Mouse (Mus musculus) adrenal gland, postnatal 4 days (tissue): ENCODE measurements at regions not wholly inside any gene's neighbourhood (a gene's known extent, or its start where the extent isn't known, plus 50 kb on each side); places are given as distances from the start of the nearest gene placed in this dataset.
A peak's percentile ranks its signal among the peaks of the same experiment; 100 is the strongest.

ENCODE experiments used
- DNase-seq, 2 experiments: peaks; one replicate each; pipeline ENCODE4 v3.0.0; 2021 to 2022; ENCODE audit warnings: low spot score in 2 of 2, mixed read lengths in 2 of 2

DNA sequence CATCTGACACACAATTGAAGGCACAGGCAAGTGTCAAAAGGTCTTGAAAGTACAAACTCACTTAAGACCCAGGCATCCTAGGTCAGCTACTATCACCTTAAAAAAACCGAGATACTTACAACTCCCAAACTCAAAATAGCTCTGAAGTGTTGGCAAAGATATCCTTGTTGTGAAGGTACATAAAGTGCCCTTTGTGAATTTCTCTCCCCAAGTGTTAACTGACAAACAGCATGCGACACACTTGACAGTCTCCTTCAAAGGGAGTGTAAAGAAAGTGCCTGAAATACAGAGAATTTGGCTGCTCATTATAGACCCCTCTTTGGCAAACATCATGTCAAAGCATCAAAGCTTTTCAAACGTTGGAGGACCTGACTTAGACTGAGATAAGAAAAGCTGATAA is 2634.2 kb downstream of the 9330182O14Rik start:
- no peak for DNase-seq

- no peak for DNase-seq
Measured at GRCm38 (mm10) chr15:42779903-42780302, 2645.7 kb downstream of the 9330182O14Rik start.

DNA sequence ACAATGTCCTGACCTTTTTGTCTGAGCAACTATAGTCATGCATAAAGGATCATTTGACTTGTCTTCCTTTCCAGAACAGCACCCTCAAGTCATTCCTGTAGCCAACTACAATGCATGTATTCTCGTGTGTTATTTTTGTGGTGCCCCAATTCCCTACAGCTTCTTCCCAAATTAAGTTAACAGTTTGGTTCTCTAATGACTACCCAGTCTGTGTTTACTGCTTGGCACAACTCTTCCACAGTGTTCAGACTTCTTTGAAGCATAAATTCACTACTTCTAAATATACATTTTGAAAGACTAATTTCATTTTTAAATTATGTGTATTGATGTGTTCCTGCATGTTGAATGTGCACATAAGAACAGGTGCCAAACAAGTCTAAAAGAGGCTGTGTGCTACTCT is 2667.1 kb downstream of the 9330182O14Rik start:
- no peak for DNase-seq

DNA sequence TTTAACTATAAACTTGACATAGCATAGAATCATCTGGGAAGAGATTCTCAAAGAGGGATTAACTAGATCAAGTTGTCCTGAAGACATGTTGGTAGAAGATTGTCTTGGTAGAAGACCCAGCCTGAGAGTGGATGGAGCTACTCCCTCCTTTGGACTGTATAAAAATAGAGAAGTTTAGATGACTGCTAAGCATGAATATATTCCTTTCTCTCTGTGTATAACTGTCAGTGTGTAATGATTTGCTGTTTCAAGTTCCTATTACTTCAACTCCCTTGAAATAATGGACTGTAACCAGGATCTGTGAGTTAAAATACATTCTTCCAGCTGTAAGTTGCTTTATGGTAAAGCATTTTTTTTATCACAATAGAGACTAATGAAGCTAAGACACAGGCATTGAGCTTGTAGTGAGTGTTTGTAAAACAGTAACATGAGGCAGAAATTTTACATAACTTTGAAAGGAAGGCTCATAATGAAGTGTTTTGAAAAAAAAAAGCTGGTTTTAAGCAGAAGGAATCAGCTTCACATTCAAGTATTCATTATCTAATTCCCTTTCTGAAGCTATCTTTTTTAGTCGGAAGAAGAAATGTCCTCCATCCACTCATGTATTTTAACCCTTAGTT is 2676.8 kb downstream of the 9330182O14Rik start:
- DNase-seq, result no peak

- DNase-seq, result no peak
Measured at GRCm38 (mm10) chr15:42815026-42815724, 2681.0 kb downstream of the 9330182O14Rik start.

- no peak for DNase-seq
Measured at GRCm38 (mm10) chr15:42838839-42839238, 2704.7 kb downstream of the 9330182O14Rik start.

DNA sequence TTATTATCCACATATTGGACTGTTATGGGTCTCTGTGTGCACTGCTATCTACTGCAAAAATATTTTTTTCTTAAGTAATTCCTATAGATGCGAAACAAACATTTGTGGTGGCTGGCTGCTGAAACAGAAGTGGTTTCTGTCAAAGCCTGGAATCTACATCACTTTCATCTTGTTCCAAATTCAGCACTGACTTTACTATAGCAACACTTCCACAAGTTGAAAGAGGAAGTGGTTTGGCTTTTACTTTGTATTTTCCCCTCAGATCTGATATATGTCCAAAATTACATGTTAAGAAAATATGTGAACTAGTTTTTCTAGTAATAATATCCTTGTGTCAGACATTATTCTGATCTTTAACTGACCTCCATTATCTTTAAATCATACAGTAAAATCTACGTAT is 2715.8 kb downstream of the 9330182O14Rik start:
- no peak for DNase-seq

GRCm38 (mm10) chr15:42872491-42872890 is 2738.3 kb downstream of the 9330182O14Rik start:
- no peak for DNase-seq

DNA sequence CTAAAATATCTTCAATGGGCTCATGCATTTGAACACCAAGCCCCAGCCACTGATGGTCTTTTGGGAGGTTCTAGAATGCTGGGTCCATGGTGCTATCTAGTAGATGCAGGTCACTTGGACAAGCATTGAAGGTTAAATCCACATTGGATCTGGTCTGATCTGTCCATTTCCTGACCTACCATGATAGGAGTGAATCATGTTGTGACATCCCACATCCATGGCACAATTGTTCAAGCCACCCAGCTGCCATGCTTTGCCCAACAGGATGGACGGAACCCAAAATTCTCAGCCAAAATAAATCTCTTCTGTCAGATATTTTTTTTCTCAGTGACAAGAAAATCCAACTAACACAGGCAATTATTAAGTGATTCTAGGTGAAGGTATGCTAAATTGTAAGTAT is 2760.4 kb downstream of the 9330182O14Rik start:
- DNase-seq, result no peak

- no peak for DNase-seq
Measured at GRCm38 (mm10) chr15:42900056-42900455, 2765.9 kb downstream of the 9330182O14Rik start.

- no peak for DNase-seq
Measured at GRCm38 (mm10) chr15:42901782-42902181, 2767.6 kb downstream of the 9330182O14Rik start.

- DNase-seq, result no peak
Measured at GRCm38 (mm10) chr15:42911357-42911756, 2777.2 kb downstream of the 9330182O14Rik start.

- DNase-seq, result no peak
Measured at GRCm38 (mm10) chr15:42912880-42913279, 2778.7 kb downstream of the 9330182O14Rik start.

DNA sequence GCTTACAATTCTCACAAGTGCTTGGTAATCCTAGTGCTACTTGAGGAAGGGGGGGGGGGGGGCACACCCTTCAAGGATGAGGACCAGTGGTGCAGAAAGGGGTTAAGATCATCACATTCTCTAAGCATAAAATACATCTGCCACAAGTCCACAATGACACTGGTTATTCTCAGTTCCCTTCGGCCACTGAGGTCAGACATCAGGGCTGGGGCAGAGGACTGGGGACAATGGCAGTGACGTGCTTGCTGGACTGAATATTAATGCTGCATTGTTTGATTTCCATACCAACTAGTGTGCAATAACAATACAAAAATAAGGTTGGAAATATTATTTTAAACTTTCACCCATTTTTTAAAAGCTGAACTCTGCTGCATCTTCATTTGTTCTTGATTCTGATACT is 2779.1 kb downstream of the 9330182O14Rik start:
- no peak for DNase-seq

DNA sequence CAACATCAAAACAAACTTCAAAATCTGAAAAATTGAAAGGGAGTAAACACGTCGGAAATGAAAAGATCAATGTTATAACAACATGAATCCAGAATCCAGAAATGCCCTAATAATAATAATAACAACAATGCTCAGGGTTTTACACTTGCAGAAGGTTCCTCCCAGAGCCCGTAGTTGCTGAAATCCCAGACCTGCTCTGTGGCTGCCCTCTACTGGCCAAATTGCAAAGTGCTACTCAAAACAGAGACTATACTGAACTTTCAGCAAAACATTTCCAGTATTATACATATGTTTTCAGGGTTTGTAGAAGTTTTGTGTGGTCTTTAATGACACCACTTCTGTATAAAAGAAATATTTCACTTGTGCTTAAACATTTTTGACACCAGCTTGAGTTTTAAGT is 2779.9 kb downstream of the 9330182O14Rik start:
- DNase-seq, result peak in 1 of 2 experiments; percentile 29

DNA sequence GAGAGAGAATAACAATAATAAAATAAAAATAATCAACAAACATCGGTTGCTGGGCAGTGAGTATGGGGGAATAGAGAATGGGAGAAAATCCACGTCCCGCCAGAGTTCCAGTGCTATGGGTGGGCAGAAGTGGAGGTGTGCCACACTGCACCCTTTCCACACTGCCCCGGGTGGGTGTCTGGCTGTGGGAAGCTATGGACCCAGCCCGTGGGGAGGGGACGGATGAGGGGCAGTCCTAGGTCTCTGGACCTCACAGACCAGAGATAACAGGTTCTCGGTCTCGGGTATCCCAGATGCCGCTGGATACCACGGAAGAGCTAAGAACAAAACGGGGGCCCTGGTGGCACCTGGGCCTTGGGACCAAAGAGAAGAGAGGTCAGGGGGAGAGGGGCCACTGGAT is 2781.0 kb downstream of the 9330182O14Rik start:
- DNase-seq, result no peak

DNA sequence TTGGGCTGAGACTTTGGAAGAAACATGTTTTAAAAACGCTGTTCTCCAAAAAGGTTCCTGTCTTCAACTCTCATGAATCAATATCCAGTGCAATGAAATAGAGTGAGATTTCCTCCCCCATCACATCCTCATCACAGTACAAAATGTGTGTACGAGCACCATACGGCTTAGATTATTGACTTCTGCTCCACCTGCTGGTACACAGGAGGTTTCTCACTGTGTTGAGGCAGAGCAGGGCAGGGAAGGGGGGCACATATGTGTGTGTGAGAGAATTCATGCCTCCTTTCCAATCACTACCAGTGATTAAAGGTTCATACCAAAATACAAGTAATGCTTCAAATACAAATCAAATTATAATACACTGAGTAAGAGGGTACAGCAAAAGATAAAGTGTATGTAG is 2787.5 kb downstream of the 9330182O14Rik start:
- no peak for DNase-seq

GRCm38 (mm10) chr15:42928331-42928730 is 2794.2 kb downstream of the 9330182O14Rik start:
- no peak for DNase-seq

DNA sequence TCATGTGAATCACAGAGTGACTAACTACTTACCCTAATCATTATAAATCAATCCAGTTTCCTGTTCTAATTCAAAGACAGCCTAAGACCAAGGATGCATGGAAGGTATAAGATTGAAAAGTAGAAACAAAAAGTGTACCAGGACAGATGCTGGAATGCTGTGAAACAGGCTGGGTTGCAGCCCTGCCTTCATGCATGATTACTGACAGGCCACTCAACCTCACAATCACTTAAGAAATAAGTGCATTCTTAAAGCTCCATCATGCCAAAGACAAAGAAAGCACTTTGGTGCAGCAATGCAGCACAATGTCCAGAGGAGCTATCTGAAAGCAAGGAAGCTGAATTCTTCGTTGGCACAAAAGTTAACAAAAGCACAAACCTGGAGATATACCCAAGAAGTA is 2810.4 kb downstream of the 9330182O14Rik start:
- DNase-seq, result no peak

DNA sequence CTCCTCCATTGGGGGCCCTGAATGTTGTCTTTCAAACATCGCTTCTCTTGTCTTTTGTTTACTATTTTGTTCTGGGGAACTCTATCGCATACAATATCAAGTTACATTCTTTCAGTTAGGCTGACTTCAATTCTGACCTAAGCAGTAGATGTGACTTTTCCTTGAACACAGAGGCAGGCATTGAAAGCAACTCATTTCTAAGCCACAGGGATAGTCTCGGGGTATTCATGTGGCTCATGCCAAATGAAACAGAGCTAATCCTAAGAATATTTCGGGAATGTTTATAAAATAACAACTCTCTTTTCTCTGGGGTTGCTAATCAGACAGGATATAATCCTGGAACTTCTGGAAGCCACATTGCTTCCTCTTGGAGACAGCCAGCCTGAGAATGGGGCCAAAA is 2821.0 kb downstream of the 9330182O14Rik start:
- no peak for DNase-seq

GRCm38 (mm10) chr15:42962747-42963338 is 2828.7 kb downstream of the 9330182O14Rik start:
- peak in 1 of 2 experiments; percentile 8 for DNase-seq

- DNase-seq, result no peak
Measured at GRCm38 (mm10) chr15:42965314-42965713, 2831.1 kb downstream of the 9330182O14Rik start.
